Mouse (Mus musculus) megakaryocyte, embryonic 14.5 days (primary cell): ENCODE results near the gene Ap4b1.

Source experiments
- FLI1 ChIP-seq: IDR thresholded peaks from 2 replicates; pipeline ENCODE4 v1.6.1; 2012; ENCODE audit warnings: low read length, inconsistent platforms, mixed read lengths
- GATA1 ChIP-seq: IDR thresholded peaks from 3 replicates; pipeline ENCODE4 v1.6.1; 2012; ENCODE audit warnings: mixed read lengths, low read length, inconsistent platforms, borderline replicate concordance

DNA sequence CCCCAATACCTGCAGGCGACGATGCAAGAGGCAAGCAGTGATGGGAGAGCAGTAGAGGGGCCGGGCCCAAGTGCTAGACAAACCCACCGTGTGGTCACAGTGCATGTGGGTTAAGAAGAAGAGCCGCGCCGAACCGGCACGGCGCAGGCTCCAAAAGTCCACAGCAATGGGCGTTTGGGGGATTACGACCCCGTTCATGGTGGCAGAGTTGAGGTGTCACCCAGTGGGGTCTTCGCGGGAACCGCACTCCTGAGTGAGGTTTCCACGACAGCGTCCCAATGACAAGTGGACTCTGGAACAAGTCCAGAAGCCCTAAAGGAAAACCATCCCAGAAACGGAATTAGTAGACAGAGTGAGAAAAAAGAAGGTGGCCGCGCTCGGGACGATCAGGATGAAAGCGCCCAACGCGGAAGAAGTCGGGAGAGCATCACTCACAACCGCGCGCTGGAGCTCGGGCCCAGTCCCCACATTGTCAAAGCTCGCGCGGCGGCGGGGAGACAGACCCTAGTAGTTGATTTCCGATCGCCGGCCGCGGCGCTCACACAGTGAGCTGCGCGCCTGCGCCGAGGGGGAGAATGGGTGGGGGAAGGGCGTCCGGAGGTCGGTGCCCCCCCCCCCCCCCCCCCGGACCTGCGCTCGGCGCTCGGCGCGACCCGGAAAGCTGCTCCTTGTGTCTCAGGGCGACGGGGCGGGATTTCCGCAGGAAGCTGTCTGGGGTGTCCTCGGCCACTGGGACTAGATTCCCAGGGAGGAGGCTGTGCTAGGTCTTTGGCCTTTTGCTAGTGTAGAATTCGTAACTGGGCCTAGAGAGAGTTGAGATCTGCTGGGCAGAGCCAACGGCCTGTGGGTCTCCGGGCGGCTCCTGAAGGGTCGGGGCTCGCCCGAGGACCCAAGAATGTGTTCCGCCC, at the start of gene Ap4b1, which contains the start of the genes Dclre1b and Gm43064:
- no peak for TF ChIP-seq FLI1
- TF ChIP-seq GATA1, result no peak
